Mouse (Mus musculus): ENCODE data around the gene Exosc5.

DNA sequence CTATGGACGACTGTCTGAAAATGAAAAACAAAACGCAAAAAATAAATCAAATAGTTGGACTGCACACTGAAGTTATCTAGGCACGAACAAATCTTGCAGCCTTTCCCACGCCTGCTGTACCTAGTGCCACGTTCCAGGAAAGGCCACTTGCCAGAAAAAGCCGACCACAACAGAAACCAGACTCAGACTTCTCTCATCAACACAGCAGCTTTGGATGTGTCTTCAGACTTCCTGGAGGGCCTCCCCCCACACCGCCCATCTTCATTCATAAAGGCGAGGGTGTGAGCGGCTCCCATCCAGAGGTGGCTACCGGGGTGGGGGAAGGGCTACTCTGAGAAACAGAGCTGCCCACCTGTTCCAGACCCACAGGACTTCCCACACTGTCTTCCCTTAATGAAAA lies 14.8 kb upstream of the Exosc5 start:
- no peak for TF ChIP-seq POLR2A (IDR thresholded peaks at IDR 0.05; ENCODE audit: insufficient read depth, low read depth, low read length)
- no peak for TF ChIP-seq CTCF (IDR thresholded peaks at IDR 0.05)

Measured in heart, adult 2 months (tissue).